Mouse (Mus musculus) neural tube, embryonic 10.5 days (tissue): Measurements from ENCODE around the gene Sh3kbp1.

Source experiments
- DNase-seq: peaks from one replicate; pipeline ENCODE4 v3.0.0-alpha.2; 2017; ENCODE audit warnings: low spot score; ENCODE audit errors: extremely low spot score

Sh3kbp1 gene

GRCm38 (mm10) chrX:159829192-159829852, 202.2 kb downstream of the Sh3kbp1 start:
- DNase-seq = no peak

GRCm38 (mm10) chrX:159831176-159831575, 204.1 kb downstream of the Sh3kbp1 start:
- DNase-seq = no peak

GRCm38 (mm10) chrX:159835239-159835638, 208.2 kb downstream of the Sh3kbp1 start:
- no peak for DNase-seq

GRCm38 (mm10) chrX:159837379-159837778, 210.3 kb downstream of the Sh3kbp1 start:
- DNase-seq = no peak

GRCm38 (mm10) chrX:159839786-159840185, 212.7 kb downstream of the Sh3kbp1 start:
- no peak for DNase-seq

- no peak for DNase-seq
These were observed 213.2 kb downstream of the Sh3kbp1 start for GRCm38 (mm10) chrX:159840225-159840624.

GRCm38 (mm10) chrX:159850722-159851121, 223.7 kb downstream of the Sh3kbp1 start:
- DNase-seq = no peak

- DNase-seq = no peak
These were observed 229.8 kb downstream of the Sh3kbp1 start for GRCm38 (mm10) chrX:159856866-159857265.

GRCm38 (mm10) chrX:159858126-159858525, 231.1 kb downstream of the Sh3kbp1 start:
- no peak for DNase-seq

- no peak for DNase-seq
These were observed 233.9 kb downstream of the Sh3kbp1 start for GRCm38 (mm10) chrX:159860841-159861530.

GRCm38 (mm10) chrX:159867660-159868059, 240.6 kb downstream of the Sh3kbp1 start:
- DNase-seq = no peak

- DNase-seq = no peak
These were observed 245.4 kb downstream of the Sh3kbp1 start for GRCm38 (mm10) chrX:159872521-159872920.

GRCm38 (mm10) chrX:159877770-159878169, 250.7 kb downstream of the Sh3kbp1 start:
- DNase-seq = no peak

- DNase-seq = no peak
These were observed 252.4 kb downstream of the Sh3kbp1 start for GRCm38 (mm10) chrX:159879455-159879854.

- no peak for DNase-seq
These were observed 254.5 kb downstream of the Sh3kbp1 start for GRCm38 (mm10) chrX:159881576-159881975.

GRCm38 (mm10) chrX:159896536-159896935, 269.5 kb downstream of the Sh3kbp1 start:
- DNase-seq = no peak

- DNase-seq = no peak
These were observed 271.0 kb downstream of the Sh3kbp1 start for GRCm38 (mm10) chrX:159898110-159898509.

GRCm38 (mm10) chrX:159899121-159899520, 272.0 kb downstream of the Sh3kbp1 start:
- no peak for DNase-seq

GRCm38 (mm10) chrX:159903421-159903820, 276.3 kb downstream of the Sh3kbp1 start:
- no peak for DNase-seq

- DNase-seq = no peak
These were observed 280.6 kb downstream of the Sh3kbp1 start for GRCm38 (mm10) chrX:159907703-159908102.

- no peak for DNase-seq
These were observed 282.6 kb downstream of the Sh3kbp1 start for GRCm38 (mm10) chrX:159909446-159910277.

- no peak for DNase-seq
These were observed 283.5 kb downstream of the Sh3kbp1 start for GRCm38 (mm10) chrX:159910600-159910999.
